Mouse (Mus musculus) spleen, postnatal 36 days (tissue): Measurements from ENCODE around the gene Olfr1196.
"Not testable (repeated sequence)": the region's sequence is repeated elsewhere in the genome, so short reads cannot be mapped to it uniquely, and the experiment has no call there.

ENCODE experiments used
- DNase-seq, 2 experiments: peaks; one replicate each; pipeline ENCODE4 v3.0.0; 2022; ENCODE audit warnings: low spot score in 2 of 2, mixed read lengths in 1 of 2

Gene Olfr1196

DNA sequence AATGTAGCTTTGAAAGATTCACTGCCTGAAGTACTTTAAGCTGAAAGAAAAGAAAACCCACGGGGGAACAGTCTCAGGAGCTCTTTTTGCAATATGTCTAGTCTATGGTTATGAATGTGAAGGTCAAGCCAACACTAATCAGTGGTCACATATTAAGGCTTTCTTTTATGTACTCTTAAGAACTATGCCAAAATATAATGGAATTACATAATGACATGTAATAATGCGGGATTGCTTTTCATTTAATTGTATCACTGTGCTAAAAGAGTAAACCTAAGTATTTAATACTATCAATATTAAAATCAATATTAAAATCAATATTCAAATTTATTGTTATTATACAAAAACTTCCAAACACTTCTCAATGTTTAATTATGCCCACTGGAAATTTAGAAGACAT is at the start of gene Olfr1196:
Olfr1196 (minus strand) TSS at position 101 of the 400 bp plus-strand sequence.
- no peak for DNase-seq

DNA sequence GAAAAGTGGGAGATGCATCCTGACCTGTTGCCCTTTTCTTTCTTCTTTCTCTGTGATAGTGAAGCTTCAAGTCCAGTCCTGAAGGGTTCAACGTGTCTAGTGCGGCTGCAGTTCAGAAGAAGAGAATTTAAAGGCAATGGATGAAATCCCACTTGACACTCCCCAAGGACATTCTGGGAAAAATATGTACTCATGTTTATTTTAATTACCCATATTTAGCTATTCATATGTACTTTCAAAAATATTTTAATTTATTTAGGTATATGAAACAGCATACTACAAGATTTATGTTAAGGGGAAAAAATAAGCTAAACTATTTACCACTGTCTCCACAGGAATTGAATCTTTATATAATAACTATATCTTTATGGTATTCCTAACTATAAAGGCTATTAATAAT is 46.9 kb upstream of the Olfr1196 start, which contains the start of gene Olfr1198:
Olfr1198 (minus strand) TSS at position 101 of the 400 bp plus-strand sequence.
- no peak for DNase-seq

DNA sequence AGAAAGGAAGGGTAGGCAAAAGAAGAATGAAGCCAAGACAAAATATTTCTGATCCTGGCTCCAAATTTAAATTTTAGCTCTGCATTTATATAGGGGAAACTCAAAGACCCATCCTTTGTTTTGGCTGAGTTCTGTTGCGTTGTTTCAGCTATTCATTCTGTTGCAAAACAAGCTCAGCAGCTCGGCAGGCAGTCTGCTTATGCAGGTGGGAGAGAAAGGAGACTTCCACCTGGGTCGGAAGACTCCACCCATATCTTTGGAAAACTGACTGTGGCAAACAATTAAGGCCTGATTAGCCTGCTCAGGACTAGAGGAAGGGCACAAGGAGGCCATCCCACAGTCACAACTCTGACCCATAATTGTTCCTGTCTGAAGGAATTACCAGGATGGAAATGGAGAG is 39.0 kb upstream of the Olfr1196 start:
- DNase-seq = no peak

- DNase-seq = no peak
Measured at GRCm38 (mm10) chr2:88732266-88732665, 27.9 kb upstream of the Olfr1196 start, which contains the start of gene Olfr1197. TSS of gene Olfr1197 (minus strand) at chr2:88732366.

DNA sequence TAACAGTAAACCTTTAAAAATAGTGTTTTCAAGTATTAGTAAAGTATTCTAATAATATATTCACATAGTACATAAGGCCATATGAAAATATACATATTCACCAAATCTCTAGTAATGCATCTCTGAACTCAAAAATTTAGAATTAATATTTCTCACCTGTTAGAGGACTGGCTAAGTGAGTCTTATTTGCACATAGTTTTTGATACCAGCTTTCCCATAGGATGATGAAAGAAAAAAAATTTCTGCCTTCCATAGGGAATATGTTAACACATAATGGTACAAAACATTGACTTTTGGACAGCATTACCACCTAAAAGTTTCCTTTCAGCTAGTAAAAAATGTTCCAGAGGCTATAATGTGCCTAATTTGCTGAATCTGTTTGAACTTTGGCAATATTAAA is 15.3 kb downstream of the Olfr1196 start, which contains the start of gene Olfr1195:
Olfr1195 (minus strand) TSS at position 101 of the 400 bp plus-strand sequence.
- no peak for DNase-seq

DNA sequence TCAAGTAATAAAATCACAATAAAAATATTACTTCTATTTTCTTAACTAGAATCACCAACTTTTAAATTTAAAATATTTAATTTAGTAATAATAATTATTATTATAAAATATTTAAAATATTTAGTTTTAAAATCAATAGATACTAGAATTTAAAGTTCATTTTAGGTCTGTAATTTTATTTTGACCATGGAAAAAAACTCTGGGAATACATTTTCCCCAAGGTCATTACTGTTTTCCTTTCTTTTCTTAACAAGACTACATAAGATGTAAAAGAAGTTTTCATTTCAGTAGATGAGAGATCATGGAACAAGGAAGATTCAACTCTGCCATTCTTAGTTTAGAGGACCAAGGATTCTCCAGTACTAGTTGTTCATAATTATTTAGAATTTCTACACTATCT is 29.1 kb downstream of the Olfr1196 start, which contains the start of gene Olfr1193:
Olfr1193 (plus strand) TSS at position 301 of the 400 bp plus-strand sequence.
- not testable (repeated sequence) for DNase-seq

DNA sequence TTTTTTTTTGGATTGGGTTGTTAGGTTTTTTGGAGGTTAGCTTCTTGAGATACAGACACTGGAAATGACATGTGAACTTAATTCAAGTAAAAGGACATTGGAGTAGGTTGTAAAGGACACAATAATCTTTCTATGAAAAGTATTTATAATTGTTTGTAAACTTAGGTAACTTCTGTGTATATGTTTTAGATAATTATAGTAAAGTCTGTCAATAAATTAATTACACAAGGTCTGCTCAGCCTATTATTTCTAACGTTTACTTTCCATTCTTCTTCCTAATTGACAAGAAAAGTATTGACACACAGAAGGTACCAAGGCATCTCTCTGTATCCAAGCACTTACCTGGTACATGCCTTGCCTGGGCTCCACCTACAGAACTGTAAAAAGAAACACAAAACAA is 56.2 kb downstream of the Olfr1196 start, which contains the start of gene Olfr1192-ps1:
Olfr1192-ps1 (plus strand) TSS at position 301 of the 400 bp plus-strand sequence.
- no peak for DNase-seq
